Mouse (Mus musculus) embryonic facial prominence, embryonic 14.5 days (tissue): ENCODE measurements around the gene C8a. TPM values are rescaled to one million over a fixed set of nuclear protein-coding genes. Genes with fewer than 3 reads are reported as not detected.

ENCODE experiments used
- ATAC-seq: fragments of 200-750 bp; cut with Nextera tagmentation; 2 replicates; pipeline ENCODE4 v1.8.0; 2017; ENCODE audit warnings: low read depth, moderate number of reproducible peaks, moderate TSS enrichment
- DNase-seq: peaks from one replicate; pipeline ENCODE4 v3.0.0-alpha.2; 2015; ENCODE audit warnings: low spot score
- H3K27ac ChIP-seq: fragments of 300-500 bp; sonication (generic); replicated peaks from 2 replicates; pipeline ENCODE4 v1.5.1; 2014; ENCODE audit warnings: low read depth, mild to moderate bottlenecking, low read length, moderate library complexity
- H3K27me3 ChIP-seq: fragments of 300-500 bp; sonication (generic); replicated peaks from 2 replicates; pipeline ENCODE4 v1.6.1; 2014; ENCODE audit warnings: low read length; ENCODE audit not compliant: control insufficient read depth, insufficient read depth
- H3K36me3 ChIP-seq: fragments of 300-500 bp; sonication (generic); 2 replicates; pipeline ENCODE4 v1.6.1; 2014; ENCODE audit warnings: low read length, mixed read lengths; ENCODE audit not compliant: control insufficient read depth, insufficient read depth
- H3K4me1 ChIP-seq: fragments of 300-500 bp; sonication (generic); 2 replicates; pipeline ENCODE4 v1.6.1; 2014; ENCODE audit warnings: antibody characterized with exemption, low read length; ENCODE audit not compliant: control insufficient read depth, insufficient read depth
- H3K4me2 ChIP-seq: fragments of 300-500 bp; sonication (generic); 2 replicates; pipeline ENCODE4 v1.6.1; 2014; ENCODE audit warnings: low read depth, mild to moderate bottlenecking, low read length, moderate library complexity, mixed read lengths
- H3K4me3 ChIP-seq: fragments of 300-500 bp; sonication (generic); 2 replicates; pipeline ENCODE4 v1.5.1; 2014; ENCODE audit warnings: low read depth, mild to moderate bottlenecking, low read length
- H3K9ac ChIP-seq: fragments of 300-500 bp; sonication (generic); 2 replicates; pipeline ENCODE4 v1.6.1; 2014; ENCODE audit warnings: low read depth, mild to moderate bottlenecking, low read length, moderate library complexity, mixed read lengths
- H3K9me3 ChIP-seq: fragments of 300-500 bp; sonication (generic); 2 replicates; pipeline ENCODE4 v1.6.1; 2016; ENCODE audit warnings: low read length; ENCODE audit not compliant: control insufficient read depth
- WGBS: fragments of 180-500 bp; shearing (Covaris S2); extraction: QIAGEN DNeasy Blood & Tissue Kit; methylation state at CpG from one replicate; pipeline ENCODE4 v1.1.7; 2014; 5-methylcytosine and 5-hydroxymethylcytosine counted together
- polyA plus RNA-seq: library from polyadenylated mRNA; unstranded; fragments of >200 nt; fragmentation: Nextera tagmentation; extraction: Ambion mirVana; gene quantifications from 2 replicates; pipeline ENCODE4 v1.2.1, GENCODE M21; 2014

C8a gene
- polyA plus RNA-seq, result not detected in 2 replicates

DNA sequence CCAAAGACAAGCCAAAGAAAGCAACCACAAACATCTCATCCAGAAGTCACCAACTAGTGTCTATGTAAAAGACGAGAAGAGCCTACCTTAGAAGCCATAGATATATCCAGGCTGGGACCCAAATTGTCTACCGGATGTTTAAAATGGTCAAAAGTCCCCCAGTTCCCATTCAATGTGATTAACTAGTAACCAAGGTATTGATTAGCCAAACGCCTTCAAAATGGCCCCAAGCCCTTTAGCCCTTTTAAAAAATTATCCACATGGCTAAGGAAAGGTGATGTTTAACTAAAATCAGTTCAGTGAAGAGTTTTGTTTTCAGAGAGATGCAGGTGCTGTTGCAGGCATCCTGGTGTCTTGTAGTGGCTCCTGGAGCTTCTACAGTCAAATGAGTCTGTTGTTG is at the start of gene C8a:
Gene C8a, minus strand, starts transcription at position 76 of the 400 bp plus-strand sequence.
- DNase-seq (no peak), ATAC-seq (no peak)
- Histone ChIP-seq H3K36me3 (no peaks in the 10 kb centered on the region), H3K27me3 (no peaks in the 10 kb centered on the region), H3K9ac (no peak within 1 kb of the TSS), H3K4me1 (no peaks in the 10 kb centered on the region), H3K27ac (no peak within 1 kb of the TSS), H3K4me2 (no peak within 1 kb of the TSS), H3K4me3 (no peak within 1 kb of the TSS), H3K9me3 (no peaks in the 10 kb centered on the region)
- WGBS, result 74% methylated on average over 3 of the region's 3 CpGs

DNA sequence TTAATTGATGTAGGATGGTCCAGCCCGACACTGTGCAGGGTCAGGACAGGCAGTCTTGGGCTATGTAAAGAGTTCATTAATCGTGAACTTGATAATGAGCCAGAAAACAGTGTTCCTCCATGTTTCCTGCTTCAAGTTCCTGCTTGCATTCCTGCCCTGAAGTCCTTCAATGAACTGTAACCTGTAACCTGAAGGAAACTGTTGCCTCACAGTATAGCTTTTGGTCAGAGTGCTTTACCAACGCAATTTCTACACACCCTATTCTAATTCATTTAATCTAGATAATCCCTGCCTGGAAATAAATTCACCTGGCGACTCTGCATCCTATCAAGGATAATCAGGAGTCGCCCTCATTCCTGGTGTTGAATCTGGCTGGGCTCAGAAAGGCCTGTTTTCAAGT is 49.2 kb upstream of the C8a start:
- no peak overlapping the region for H3K4me2 ChIP-seq
- no peaks in the 10 kb centered on the region for H3K9me3 ChIP-seq
- no peak overlapping the region for H3K27ac ChIP-seq
- WGBS, result 85% methylated on average over 5 of the region's 5 CpGs
- H3K4me3 ChIP-seq, result no peak overlapping the region
- no peak overlapping the region for H3K9ac ChIP-seq
- H3K36me3 ChIP-seq, result no peaks in the 10 kb centered on the region
- no peaks in the 10 kb centered on the region for H3K4me1 ChIP-seq
- no peak for ATAC-seq
- H3K27me3 ChIP-seq, result no peaks in the 10 kb centered on the region
- DNase-seq, result no peak

DNA sequence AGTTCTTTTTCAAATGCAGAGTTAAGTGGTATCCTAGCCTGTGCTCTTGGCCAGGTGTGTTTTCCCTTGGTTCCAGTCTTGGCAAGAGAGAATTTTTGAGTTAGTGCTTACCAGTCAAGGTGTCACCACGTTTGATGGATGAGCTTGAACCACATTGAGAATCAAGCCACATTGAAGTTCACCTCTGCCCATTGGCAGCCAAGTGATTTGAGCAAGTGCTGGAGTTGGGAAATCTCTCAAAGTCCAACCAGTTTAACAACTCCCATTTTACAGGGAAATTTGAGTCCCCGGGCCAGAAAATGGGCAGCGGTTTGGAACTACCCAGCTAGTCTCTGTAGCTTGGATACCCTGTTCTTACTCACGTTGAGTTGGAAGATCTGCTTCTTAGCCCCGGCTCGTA is 41.8 kb upstream of the C8a start:
- H3K4me3 ChIP-seq, result no peak overlapping the region
- H3K4me2 ChIP-seq, result no peak overlapping the region
- no peak overlapping the region for H3K9ac ChIP-seq
- H3K27me3 ChIP-seq, result 0 out of 2 replicates have a peak, but pooled peaks cover 10% of the 10 kb centered on the region
- H3K36me3 ChIP-seq, result no peaks in the 10 kb centered on the region
- no peaks in the 10 kb centered on the region for H3K9me3 ChIP-seq
- 76% methylated on average over 6 of the region's 6 CpGs for WGBS
- H3K27ac ChIP-seq, result no peak overlapping the region
- DNase-seq (no peak), ATAC-seq (no peak)
- H3K4me1 ChIP-seq, result peaks cover 4% of the 10 kb centered on the region; the same call in 1 of the 2 replicates

DNA sequence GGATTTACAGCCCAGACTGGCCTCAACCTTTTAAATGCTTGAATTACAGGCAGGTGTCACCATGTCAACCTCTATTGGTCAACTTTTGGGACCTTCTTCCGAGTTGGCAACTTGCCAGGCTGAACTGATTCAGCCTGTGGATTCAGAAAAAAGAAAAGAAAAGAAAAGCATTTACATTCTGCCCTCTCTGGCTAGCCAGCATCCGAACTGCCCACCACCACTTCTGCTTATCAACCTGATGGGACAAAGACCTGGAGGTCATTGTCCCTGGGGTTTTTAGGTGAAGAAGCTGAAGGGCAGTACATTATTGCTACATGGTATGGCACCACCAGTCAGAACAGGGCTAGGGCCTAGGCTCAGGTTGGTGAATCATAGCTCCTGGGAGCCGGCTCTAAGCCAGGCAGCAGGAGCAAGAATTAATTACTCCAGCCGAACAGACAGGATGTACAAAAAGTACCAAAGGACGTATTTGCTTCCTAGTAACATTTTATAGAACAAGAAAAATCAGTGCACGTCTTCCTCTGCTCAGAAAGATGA is 38.6 kb upstream of the C8a start:
- no peak overlapping the region for H3K27ac ChIP-seq
- peaks cover 4% of the 10 kb centered on the region; the same call in 1 of the 2 replicates for H3K4me1 ChIP-seq
- H3K27me3 ChIP-seq, result 0 out of 2 replicates have a peak, but pooled peaks cover 10% of the 10 kb centered on the region
- H3K9ac ChIP-seq, result no peak overlapping the region
- ATAC-seq (no peak), DNase-seq (no peak)
- H3K4me3 ChIP-seq, result no peak overlapping the region
- 57% methylated on average over 6 of the region's 6 CpGs for WGBS
- H3K9me3 ChIP-seq, result no peaks in the 10 kb centered on the region
- no peak overlapping the region for H3K4me2 ChIP-seq
- H3K36me3 ChIP-seq, result no peaks in the 10 kb centered on the region

DNA sequence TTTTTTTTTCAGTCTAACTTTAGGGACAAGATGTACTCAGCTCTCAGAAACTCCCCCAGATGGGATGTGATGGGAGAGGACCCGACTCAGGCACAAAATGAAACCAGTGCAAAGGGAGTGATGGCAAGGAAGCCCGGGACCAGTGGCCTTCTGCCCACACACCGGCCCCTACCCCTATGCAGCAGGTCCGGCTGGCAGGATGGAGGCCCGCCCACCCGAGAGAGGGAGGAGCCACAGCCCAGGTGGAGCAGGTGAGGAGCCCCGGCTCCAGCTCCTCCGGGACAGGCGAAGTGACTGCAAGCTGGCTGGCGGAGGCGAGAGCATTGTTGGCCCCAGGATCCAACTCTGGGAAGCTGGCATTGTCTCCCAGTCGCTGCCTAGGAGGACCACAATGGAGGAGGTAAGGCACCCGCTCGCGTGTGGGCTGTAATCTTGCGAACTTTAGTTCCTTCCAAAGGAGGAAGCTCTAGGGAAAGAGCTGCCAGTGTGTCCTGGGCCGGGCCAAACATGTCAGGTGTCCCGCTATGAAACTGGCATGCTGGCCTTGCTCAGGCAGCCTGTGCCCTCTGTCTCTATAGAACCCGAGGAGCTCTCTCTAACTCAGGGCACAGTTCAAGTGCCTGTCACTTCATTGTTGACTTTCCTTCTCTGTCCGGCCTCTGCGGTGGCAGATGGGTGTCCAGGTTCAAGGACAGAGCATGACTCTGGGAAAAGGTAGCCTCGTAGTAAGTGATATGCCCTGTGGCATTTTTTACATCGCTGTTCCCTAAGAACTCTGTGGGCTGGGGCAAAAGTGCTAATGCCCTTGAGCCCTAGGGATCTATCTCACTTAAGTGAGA is 37.3 kb upstream of the C8a start, which contains the start of gene Fyb2:
Gene Fyb2, plus strand, starts transcription at position 166 of the 839 bp plus-strand sequence.
- Histone ChIP-seq H3K9me3 (no peaks in the 10 kb centered on the region), H3K4me1 (peaks cover 4% of the 10 kb centered on the region; the same call in 1 of the 2 replicates), H3K4me2 (peak within 1 kb of the TSS; percentile 43), H3K4me3 (peak within 1 kb of the TSS; percentile 14), H3K27ac (no peak within 1 kb of the TSS), H3K27me3 (0 out of 2 replicates have a peak, but pooled peaks cover 10% of the 10 kb centered on the region), H3K9ac (no peak within 1 kb of the TSS), H3K36me3 (no peaks in the 10 kb centered on the region)
- 17% methylated on average over 23 of the region's 23 CpGs for WGBS
- ATAC-seq, result no peak; the same call in 1 of the 2 replicates
- no peak for DNase-seq

DNA sequence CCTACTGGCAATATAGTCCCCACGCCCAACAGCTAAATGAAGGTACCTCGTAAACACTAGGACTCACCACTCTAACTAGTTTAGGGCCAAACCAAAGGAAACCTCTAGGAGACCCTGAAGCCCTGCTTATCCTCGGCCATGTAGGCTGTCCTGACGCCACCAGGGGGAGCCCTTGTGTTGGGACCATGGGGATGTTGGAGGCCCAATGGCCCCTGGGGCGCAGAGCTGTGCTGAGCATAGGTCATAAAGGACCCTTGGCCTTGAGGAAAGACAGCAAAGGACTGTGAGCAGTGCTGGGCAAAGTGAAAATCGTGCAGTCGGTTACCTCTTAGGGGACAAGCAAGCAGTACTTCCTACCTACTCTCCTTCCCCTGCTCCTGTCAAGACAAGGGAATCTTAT is 35.5 kb upstream of the C8a start:
- H3K4me2 ChIP-seq, result no peak overlapping the region
- 0 out of 2 replicates have a peak, but pooled peaks cover 10% of the 10 kb centered on the region for H3K27me3 ChIP-seq
- 29% methylated on average over 7 of the region's 7 CpGs for WGBS
- H3K4me1 ChIP-seq, result peaks cover 4% of the 10 kb centered on the region; the same call in 1 of the 2 replicates
- no peaks in the 10 kb centered on the region for H3K9me3 ChIP-seq
- H3K36me3 ChIP-seq, result no peaks in the 10 kb centered on the region
- no peak overlapping the region for H3K27ac ChIP-seq
- ATAC-seq (peak; percentile 76), DNase-seq (peak; percentile 67)
- H3K9ac ChIP-seq, result no peak overlapping the region
- H3K4me3 ChIP-seq, result no peak overlapping the region

DNA sequence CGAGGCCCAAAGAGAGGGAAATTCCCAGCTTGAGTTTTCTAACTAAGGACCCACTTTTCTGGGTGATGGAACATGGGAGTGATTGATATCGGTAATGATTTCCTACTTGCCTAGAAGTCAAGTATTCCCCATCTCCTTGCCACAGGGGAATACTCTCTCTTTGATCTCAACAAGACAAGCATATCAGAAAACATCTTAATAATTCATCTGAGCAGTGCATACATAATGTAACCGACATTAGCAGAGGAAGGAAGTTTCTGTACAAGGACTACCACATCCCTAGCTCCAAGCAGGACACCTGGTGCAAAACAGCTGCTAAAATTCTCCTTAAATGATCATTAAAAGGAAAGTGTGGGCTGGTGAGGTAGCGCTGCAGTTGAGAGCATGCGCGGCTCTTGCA is 28.9 kb upstream of the C8a start:
- 82% methylated on average over 6 of the region's 6 CpGs for WGBS
- no peak overlapping the region for H3K27ac ChIP-seq

DNA sequence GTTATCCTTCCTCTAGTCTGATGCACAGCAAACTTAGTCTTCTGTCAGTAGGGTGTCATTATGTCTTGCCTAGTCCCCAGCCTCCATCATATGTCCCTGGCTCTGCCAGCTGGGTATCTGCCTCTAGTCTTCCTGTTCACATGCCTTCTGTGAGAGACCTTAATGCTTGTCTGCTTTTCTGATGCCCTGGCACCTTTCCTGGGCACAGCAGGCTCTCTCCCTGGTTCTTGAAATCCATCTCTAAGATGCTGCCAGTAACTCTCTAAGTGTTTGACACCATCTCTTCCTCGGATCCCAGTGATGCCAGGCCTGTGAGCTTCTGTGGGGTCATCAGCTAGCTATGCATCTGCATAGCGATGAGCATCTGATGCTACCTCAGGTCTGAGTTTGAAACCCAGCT is 26.6 kb upstream of the C8a start:
- Histone ChIP-seq H3K4me3 (no peak overlapping the region), H3K27ac (no peak overlapping the region), H3K9me3 (no peaks in the 10 kb centered on the region), H3K36me3 (no peaks in the 10 kb centered on the region), H3K9ac (no peak overlapping the region), H3K4me1 (no peaks in the 10 kb centered on the region), H3K27me3 (no peaks in the 10 kb centered on the region), H3K4me2 (no peak overlapping the region)
- WGBS, result 79% methylated on average over 2 of the region's 2 CpGs
- ATAC-seq (no peak), DNase-seq (no peak)

More for the DNA sequence above, 28.9 kb upstream of the C8a start:
- no peak for ATAC-seq
- Histone ChIP-seq H3K9ac (no peak overlapping the region), H3K4me2 (no peak overlapping the region), H3K9me3 (no peaks in the 10 kb centered on the region), H3K4me3 (no peak overlapping the region), H3K4me1 (no peaks in the 10 kb centered on the region), H3K27me3 (no peaks in the 10 kb centered on the region), H3K36me3 (no peaks in the 10 kb centered on the region)
- no peak for DNase-seq
